Mouse (Mus musculus) T-helper 2 cell (primary cell): ENCODE results near the gene Ntm.

Experiments
- in situ Hi-C: fragments of 300-600 bp; cut with MboI, MseI; formaldehyde crosslinking; loops from one replicate; pipeline ENCODE4 v1.15.1; 2025; ENCODE audit warnings: high pct_unique_total_duplicates

The Ntm gene

DNA sequence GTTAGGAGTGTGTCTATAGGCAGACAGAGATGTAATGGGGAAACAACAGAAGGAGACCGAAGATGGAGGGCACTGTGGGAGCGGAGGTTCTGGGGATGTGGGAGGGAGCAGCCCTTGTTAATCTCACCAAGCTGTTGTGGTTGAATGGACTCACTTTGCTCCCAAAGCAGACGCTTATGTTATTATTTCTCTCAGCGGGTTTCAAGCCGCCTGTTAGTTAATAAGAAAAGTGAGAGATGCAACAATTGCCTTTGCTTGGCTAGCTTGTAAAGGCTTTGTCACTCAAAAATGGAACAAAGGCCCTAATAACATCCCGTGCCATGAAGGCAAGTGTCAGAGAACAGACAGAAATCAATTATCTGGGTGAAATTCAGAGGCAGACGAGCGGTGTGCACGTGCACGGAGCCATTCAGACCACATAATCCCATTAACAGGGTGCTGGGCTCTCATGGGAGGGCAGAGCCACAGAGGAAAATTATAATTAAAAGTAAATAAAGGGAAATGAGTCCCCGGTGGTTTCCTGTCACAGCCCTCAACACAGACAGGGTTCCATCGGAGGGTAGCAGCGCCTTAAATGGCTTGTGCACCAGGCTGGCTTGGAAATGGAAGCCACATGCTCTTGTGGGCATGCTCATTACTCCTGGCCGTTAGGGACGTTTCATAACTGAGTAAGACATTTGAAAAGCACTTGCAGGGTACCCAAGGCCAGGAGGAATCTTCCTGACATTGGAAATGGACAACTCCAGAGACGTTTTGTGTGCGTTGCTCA is 448.2 kb downstream of the Ntm start:
- in situ Hi-C loops: no loop called here

DNA sequence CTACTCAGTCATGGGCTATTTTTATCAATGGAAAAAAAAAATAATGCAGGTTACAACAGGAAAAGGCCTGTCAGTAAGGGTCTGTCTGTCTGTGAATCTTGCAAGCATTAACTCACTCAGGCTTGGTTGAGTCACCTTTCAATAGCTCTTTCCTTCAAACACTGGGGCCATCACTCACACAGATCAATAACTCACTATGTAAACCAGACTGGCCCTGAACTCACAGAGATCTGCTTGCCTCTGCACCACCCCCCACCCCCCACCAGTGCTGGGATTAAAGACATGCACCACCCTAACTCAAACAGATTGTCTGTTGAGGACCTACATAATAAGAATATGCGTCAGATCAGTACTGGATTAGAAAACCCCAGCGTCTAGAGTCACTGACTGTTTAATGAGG is 466.9 kb downstream of the Ntm start:
- in situ Hi-C loops: no loop called here

- in situ Hi-C loops: no loop called here
Observed at GRCm38 (mm10) chr9:29482272-29482671, 480.7 kb downstream of the Ntm start.

GRCm38 (mm10) chr9:29479051-29479450 is 483.9 kb downstream of the Ntm start:
- in situ Hi-C loops: no loop called here

GRCm38 (mm10) chr9:29477219-29477618 is 485.7 kb downstream of the Ntm start:
- in situ Hi-C loops: no loop called here

- in situ Hi-C loops: no loop called here
Observed at GRCm38 (mm10) chr9:29473418-29473817, 489.5 kb downstream of the Ntm start.

- in situ Hi-C loops: no loop called here
Observed at GRCm38 (mm10) chr9:29472226-29472625, 490.7 kb downstream of the Ntm start.

- in situ Hi-C loops: no loop called here
Observed at GRCm38 (mm10) chr9:29464756-29465155, 498.2 kb downstream of the Ntm start.

DNA sequence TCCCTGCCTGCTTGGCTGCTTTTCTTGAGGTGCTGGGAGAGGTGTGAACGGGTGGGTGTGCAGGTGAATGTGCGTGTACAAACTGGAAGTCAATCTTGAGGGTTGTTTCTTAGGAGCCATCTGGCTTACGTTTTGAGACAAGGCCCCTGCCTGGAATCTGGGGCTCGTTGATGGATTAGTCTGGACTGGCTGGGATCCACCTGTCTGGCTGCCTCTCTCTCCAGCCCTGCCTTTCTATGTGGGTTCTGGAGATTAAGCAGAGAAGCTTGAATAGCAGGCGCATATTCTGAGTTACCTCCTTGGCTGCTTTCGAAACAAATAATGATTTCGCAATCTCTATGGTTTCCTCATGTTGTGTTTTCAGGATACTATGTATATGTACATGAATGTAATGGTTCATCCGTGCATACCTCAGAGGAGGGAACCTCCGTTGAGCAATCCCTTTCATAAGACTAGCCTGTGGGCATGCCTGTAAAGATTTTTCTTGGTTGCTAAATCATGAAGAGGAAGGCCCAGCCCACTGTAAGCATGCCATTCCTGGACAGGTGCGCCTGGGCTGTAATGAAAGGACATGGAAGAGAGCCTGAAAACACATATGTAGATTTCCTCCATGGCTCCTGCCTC is 499.9 kb downstream of the Ntm start:
- in situ Hi-C loops: no loop called here

DNA sequence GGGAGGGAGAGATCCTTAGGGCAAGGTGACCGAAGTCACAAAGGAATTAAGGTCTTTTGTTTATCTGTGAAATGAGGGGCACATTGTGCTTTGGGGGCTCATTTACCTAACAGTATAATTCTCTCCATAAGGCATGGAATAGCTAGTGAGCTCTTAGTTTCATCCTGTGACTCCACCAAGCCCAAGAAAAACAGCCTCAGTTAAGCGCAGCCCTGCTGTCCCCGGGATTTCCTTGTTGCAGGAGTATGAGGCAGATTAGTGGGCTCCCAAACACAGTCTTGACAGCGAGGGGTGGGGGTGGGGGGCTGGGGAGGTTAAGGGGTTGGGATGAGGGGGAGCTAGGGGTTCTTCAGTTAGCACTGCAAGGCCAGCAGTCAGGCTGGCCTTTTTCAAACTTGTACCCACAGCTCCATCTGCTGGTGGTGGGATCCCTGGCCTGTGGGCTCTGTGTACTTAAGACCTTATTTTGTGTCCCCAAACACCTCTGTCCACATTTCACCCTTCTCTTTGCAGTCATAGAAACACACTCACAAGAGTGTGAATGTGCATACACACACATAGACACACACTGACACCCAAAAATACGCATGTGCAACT is 504.9 kb downstream of the Ntm start:
- in situ Hi-C loops: no loop called here

DNA sequence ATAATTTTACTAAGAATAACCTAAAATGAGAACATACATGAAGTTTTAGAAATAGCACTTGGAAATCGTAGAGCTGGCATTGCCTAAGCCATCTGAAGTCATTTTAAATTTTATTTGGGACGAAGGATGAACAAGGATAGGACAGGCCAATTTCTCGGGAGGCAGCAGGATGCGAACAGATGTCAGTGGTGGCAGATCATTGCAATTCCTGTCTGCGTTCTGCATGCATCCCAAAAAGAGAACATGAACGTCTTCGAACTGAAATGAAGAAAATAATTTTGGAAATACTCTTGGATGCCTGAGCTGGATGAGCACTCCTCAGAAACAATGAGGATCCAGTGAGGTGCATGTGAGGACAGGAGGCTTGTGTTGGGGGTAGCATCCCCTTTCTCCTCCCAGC is 506.9 kb downstream of the Ntm start:
- in situ Hi-C loops: no loop called here

GRCm38 (mm10) chr9:29451232-29451631 is 511.7 kb downstream of the Ntm start:
- in situ Hi-C loops: no loop called here

- in situ Hi-C loops: no loop called here
Observed at GRCm38 (mm10) chr9:29444001-29444400, 518.9 kb downstream of the Ntm start.

DNA sequence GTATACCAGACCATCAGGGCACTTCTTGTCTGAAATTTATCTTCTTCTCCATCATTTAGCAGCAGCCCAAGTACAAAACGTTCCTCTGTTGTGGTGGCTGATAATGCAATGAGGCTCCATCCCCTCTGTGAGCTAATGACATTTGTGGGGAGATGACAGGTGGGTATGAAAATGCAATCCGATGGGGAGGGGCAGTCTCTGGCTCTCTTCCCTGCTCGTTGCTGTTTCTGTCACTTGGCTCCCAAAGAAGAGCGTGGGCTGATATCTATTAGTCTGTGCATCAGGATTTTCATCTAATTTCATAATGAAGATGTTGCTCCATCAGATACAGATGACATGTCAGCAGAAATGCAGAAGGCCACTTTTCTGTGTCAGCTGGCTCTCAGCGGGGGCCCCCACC is 523.5 kb downstream of the Ntm start:
- in situ Hi-C loops: no loop called here

GRCm38 (mm10) chr9:29434611-29435010 is 528.3 kb downstream of the Ntm start:
- in situ Hi-C loops: no loop called here

GRCm38 (mm10) chr9:29433910-29434309 is 529.0 kb downstream of the Ntm start:
- in situ Hi-C loops: no loop called here

DNA sequence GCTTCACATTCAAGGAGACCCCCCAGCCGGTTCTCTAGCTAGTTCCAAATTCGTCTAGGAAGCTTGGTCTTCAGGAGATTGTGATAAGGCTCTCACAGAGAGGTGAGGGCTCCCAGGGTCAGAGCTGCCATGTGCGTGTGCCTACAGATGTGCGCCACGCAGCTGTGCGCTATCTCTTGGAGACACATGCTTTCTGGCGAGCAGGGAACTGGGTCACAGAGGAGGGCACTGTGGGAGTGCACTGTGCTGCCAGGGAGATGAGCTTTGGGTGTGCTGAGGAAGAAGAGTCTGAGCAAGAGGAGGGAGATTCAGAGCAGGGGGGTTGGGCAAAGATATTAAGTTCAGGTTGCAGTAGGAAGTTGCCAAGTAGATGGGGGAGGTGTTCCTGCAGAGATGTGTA is 529.8 kb downstream of the Ntm start:
- in situ Hi-C loops: no loop called here

GRCm38 (mm10) chr9:29431590-29431989 is 531.4 kb downstream of the Ntm start:
- in situ Hi-C loops: no loop called here

- in situ Hi-C loops: no loop called here
Observed at GRCm38 (mm10) chr9:29430189-29430588, 532.8 kb downstream of the Ntm start.

DNA sequence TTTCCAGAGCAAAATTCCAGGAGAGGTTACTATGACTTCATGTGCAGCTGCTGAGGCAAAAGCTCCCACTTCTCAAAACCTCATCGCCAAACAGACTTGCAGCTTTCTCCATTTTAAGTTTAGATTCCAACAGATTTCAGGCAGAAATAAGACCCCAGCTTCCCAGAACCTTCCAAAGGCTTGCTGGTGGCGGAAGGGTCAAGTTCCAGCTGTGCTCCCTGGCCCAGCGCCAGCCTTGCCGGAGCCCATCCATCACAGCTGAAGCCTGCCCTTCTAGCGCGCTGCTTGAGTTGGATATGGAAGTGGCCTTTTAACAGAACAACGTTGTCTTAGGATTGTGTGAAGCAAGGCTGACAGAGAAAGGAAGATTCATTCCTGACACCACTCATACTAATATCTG is 534.6 kb downstream of the Ntm start:
- in situ Hi-C loops: no loop called here

GRCm38 (mm10) chr9:29426261-29426660 is 536.7 kb downstream of the Ntm start:
- in situ Hi-C loops: no loop called here

- in situ Hi-C loops: loop anchor here (25.0 kb wide), 1 partner anchor 1153 kb away; no protein-coding TSS in a partner anchor
Observed at GRCm38 (mm10) chr9:29415578-29415977, 547.4 kb downstream of the Ntm start.

DNA sequence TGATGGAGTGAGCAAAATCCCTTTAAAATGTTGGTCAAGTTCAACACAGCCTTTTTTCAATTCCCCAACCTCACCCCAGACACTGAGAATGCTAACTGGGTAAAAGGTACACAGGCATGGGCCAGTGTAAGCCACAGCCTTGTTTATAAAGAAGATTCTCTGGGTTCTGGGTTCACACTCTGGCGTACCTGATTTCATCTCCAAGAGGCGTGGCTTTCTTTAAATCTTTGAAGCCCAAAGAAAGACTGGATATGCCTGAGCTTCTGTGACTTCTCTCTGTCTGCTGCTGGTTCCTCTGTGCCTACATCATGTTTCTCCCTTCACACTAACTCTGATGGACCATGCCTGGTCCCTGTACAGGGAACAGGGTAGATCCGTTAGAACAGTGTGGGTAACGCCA is 549.8 kb downstream of the Ntm start:
- in situ Hi-C loops: loop anchor here (25.0 kb wide), 1 partner anchor 1151 kb away; no protein-coding TSS in a partner anchor
